Mouse (Mus musculus) G1E (cell line): ENCODE measurements at regions not wholly inside any gene's neighbourhood (a gene's known extent, or its start where the extent isn't known, plus 50 kb on each side); places are given as distances from the start of the nearest gene placed in this dataset.

Experiments
- CTCF ChIP-seq: IDR thresholded peaks from 2 replicates; pipeline ENCODE4 v1.5.1; 2012; ENCODE audit warnings: low read depth, low read length, inconsistent platforms, mixed read lengths
- GATA1 ChIP-seq: IDR thresholded peaks from 2 replicates; pipeline ENCODE4 v1.6.1; 2012; ENCODE audit warnings: borderline replicate concordance, low read length, inconsistent platforms, mixed read lengths
- POLR2AphosphoS5 ChIP-seq: IDR thresholded peaks from 2 replicates; pipeline ENCODE4 v1.6.1; 2012; ENCODE audit warnings: low read depth, low read length, inconsistent platforms; ENCODE audit not compliant: insufficient replicate concordance
- TAL1 ChIP-seq: conservative IDR thresholded peaks from 2 replicates; pipeline ENCODE4 v1.6.1; 2012; ENCODE audit warnings: low read depth, low read length, inconsistent platforms, mixed read lengths

- no peak for TF ChIP-seq CTCF
- TF ChIP-seq POLR2AphosphoS5: no peak
- no peak for TF ChIP-seq GATA1
- TF ChIP-seq TAL1: no peak
Observed at GRCm38 (mm10) chr11:44348308-44348707, 51.6 kb upstream of the Il12b start.
